Mouse (Mus musculus): ENCODE results near the gene Nek2.
A peak's percentile ranks its signal among the peaks of the same experiment; 100 is the strongest.

Gene Nek2

DNA sequence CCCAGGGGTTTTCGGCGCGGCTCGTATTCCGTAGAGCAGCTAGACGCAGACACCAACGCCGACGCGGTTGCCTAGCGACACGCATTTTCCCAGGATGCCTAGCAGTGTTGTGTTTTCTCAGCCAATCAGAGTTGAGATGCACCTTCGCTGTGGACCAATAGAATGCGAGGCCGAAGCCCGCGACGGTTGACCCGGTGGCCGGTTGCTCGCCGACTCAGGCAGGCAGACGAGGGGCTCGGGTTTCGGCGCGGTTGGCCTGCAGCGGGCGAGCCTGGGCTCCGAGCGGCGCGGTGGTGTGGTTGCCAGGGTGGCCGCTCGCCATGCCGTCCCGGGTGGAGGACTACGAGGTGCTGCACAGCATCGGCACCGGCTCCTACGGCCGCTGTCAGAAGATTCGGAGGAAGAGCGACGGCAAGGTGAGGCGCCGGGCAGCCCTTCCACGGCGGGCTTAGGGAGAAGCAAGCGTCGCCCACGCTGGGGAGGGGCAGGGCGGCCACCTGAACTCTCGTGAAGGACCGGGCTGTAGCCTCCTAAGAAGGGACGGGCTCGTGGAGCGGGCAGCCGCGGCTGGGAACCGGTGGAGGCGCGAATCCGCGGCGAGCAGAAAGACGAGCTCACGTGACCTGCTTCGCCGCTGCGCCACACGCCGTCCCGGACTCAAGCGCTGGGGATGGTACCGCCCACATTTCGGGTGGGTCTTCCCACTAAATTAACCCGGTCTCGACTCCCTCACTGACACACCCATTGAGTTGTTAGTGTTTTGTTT is at the start of gene Nek2:
Gene Nek2 (plus strand): TSS at position 119 of the 766 bp plus-strand sequence.
- peak; percentile 99 to 100 for DNase-seq (ENCODE audit: low spot score in 2 of 2)

DNA sequence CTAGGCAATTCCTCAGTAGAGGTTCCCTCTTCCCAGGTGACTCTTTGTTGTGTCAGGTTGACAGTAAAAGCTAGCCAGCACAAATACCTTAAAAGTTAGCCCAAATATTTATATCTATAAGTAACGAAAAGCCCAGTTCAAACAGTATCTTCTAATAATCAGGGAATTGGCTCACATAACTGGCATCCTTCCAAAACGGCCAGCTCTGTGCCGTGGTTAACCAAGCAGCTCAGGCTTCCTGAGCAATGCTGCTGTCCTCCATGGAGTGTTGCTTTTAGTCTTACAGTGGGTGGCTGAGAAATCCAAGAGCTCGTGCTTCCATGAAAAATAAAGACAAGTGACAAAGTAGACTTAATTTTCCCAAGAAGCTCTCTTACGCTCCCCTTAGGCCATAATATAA is 47.1 kb upstream of the Nek2 start:
- DNase-seq (ENCODE audit: low spot score in 2 of 2) = no peak

DNA sequence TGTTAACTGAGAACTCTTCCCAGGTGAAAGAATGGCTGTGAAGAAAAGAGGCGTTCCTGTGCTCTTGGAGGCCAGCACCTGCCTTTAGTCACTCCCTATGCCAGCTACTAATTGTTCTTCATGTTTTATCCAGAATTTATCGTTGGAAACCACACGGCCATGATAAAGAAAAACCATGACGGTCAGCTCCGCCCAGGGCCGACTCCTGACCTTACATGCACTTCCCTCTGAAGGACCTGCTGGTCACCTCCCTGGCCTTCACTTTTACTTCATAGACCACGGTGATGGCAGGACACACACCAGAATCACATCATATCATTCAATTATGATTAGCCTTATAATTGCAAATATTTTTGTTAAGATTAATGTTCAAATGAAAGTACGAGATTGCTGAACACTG is 46.1 kb upstream of the Nek2 start:
- DNase-seq (ENCODE audit: low spot score in 2 of 2) = no peak

DNA sequence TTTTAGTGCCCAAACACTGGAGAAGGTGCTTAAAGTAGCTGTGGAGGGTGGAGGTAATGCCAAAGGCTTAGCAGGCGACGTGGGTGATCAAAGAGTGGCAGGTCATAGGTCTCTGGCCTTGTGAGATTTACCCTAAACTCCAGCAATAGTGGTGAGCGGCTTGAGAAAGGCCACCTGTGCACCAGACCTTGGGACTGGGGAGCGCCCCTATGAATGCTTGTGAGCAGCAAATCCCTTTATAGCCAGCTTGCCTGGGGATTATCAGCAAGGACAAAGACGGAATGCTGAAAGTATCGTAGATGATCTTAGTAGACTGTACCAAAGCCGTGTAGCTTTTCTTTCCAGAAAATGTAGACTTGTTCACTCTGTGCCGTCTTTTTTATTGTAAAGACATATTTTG is 43.7 kb upstream of the Nek2 start:
- DNase-seq (ENCODE audit: low spot score in 2 of 2) = no peak

DNA sequence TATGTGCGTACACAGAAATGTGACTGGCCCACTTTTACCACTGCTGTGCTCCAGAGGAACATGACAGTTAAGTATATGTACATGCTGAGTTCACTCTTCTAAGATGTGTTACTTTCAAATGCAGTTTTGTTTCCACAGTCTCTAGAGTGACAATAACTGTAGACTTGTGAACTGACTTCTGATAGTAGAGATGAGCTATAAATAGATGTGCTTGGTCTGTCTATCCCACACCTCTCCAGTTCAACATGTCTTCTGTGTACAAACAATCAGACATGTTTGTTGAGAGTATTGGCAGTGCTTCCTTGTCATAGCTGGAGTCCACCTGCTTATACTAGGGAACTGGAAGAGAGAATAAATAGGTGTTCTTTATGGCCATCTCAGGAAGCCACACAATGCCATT is 40.8 kb upstream of the Nek2 start:
- no peak for DNase-seq (ENCODE audit: low spot score in 2 of 2)

DNA sequence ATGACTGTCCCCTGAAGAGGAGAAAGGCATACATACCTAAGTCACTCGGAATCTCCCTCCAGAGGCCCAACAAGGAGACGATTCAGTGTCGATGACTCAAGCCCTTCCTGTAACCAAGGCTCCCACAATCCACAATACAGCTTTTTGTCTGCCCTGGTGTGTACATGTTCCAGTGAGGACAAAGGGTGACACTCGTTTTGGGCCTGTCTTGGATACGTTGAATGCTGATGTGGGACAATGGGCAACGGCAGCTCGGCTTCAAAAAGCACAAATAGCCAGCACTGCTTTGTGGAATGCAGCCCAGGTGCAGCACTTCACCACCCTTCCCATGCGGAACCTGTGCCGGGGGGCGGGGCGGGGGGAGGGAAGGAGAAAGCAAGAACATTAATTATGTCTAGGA is 36.1 kb upstream of the Nek2 start:
- DNase-seq (ENCODE audit: low spot score in 2 of 2) = no peak

DNA sequence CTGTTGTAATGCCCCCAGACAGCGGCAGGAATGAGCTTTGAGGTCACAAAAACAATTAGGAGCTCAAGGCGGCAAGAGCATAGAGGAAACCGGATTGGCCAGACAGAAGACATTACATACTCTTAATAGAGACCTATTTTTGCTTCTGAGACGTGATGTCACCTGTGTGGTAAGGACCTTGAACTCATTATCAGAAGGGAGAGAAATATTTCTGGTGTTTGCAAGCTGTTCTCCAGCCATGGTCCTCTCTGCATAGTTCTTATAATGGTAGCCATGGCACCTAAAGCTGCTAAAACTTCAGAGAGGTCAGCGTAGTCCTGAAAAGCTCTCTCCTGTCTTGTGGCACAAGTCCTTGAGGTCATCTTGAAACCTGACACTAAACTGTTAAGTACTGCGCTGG is 35.0 kb upstream of the Nek2 start:
- no peak for DNase-seq (ENCODE audit: low spot score in 2 of 2)

DNA sequence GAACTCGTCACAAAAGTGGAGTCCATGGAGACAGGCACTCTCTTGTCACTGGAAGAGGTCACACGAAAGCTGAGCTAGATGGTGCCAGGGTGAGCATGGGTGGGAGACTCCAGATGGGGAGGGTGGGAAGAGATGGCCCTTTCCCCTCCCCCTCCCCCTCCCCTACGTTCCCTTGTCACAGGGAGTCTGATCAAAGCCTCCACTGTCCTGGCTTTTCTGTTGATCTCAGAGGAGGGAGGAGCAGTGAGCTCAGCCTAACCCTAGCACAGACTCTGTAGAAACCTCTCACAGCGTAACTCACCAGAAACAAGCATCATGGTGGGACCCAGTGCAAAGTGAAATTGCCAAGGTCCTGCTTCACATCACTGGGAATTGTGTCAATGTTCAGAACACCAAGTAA is 33.9 kb upstream of the Nek2 start:
- DNase-seq (ENCODE audit: low spot score in 2 of 2) = no peak

DNA sequence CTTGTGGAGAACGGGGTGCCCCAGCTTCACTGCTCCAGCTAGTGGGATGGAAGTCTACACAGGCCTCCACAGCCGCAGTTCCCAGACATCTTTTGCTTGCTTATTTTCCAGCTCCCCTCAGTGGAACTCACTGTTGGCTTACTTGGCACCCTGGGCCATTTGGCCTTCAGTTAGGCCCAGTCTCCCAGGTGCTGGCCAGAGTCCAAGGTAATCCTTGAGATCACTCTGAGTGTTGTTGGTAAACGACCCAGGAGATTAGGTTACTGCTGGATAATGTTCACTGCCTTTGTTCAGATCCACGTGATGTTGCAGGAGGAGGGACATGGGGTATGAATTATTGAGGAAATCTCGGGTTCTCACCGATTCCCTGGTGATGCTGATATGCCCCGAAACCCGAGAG is 28.3 kb upstream of the Nek2 start:
- no peak for DNase-seq (ENCODE audit: low spot score in 2 of 2)

DNA sequence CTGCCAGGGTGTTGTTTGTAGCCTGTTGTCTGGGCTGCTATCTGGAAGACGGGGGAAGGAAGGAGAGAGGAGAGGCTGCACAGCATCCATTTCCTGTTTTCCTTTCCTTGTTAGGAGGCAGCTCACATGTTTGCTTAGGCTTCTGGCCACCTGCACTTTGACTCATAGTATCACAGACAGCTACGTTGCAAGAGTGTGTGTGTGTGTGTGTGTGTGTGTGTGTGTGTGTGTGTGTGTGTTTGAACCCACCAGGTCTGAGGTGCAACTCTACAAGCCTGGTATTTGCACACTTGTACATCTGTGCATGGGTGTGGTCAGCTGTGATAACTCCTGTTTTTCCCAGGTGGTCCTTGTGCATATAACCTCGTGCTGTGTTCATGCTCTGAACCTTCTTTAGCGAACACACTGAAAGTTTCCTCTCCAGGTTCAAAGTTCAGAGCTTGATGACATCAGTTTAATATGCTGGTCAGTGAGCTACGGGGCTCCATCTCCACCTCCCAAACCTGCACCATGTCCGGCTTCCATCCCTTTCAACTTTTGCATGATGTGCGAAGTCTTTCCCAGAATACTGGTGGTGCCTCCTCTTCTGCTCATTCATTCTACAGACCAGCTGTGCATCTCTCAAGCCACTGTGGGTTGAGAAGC is 27.2 kb upstream of the Nek2 start:
- DNase-seq (ENCODE audit: low spot score in 2 of 2) = no peak

DNA sequence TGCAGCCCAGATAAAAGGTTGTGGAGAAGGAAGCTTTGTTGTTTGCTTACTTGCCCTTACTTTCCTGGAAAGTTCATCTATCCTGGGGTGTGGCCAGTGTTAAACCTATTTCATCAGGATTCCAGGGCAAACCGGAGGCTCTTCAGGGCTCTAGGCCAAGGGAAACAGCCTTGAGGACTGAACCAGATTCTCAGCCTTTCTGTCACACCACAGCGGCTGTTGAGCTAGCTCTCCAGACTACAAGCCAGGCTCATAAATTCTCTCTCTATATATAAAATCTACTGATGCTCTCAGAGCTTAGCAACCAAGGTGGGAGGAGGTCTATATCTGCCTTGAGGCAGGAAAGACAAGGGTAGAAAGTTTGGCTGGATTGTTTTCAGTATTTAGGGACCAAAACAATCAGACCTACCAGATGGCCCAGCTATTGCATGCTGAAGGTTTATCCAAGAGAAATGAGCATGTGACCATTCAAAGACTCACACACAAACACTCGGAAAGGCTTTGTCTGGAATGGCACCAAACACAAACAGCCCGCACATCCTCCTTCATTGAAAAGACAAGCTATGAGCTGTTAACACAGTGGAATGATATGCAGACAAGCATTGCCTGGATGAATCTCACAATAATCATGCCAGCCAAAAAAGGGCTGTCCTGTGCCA is 24.9 kb upstream of the Nek2 start:
- peak; percentile 38 to 67 for DNase-seq (ENCODE audit: low spot score in 2 of 2)

DNA sequence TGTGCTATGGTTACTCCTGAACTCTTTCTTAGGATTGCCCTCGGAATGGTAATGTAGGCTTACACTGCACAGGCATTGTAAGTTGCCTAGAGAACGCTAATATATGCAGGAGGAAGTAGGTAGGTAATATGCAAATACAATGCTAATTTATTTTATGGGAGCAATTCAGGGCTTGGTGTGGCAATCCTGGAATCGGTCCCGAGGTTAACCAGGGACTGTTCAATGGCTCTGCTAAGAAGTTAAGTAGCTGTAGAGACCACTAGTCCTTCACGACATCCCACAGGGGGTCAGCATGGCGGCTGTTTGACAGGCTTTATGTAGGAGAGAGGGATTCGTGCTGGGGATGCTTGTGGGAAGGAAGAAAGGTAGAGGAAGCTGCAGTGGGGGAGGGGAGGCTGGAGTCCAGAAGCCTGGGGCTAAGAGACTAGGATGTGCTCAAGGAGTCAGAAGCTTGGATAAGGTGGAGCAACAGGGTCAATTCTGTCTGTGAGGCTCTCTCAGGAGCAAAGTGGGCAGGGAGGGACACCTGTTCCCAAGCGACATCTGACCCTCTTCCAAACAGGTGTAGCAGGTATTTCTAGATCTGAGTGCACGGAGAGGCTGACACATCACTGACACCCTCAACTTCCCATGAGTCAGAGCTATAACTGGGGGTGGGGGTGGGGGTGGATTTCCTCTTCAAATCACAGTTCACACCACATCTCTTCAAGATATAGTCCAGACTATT is 19.0 kb upstream of the Nek2 start:
- no peak for DNase-seq (ENCODE audit: low spot score in 2 of 2)

DNA sequence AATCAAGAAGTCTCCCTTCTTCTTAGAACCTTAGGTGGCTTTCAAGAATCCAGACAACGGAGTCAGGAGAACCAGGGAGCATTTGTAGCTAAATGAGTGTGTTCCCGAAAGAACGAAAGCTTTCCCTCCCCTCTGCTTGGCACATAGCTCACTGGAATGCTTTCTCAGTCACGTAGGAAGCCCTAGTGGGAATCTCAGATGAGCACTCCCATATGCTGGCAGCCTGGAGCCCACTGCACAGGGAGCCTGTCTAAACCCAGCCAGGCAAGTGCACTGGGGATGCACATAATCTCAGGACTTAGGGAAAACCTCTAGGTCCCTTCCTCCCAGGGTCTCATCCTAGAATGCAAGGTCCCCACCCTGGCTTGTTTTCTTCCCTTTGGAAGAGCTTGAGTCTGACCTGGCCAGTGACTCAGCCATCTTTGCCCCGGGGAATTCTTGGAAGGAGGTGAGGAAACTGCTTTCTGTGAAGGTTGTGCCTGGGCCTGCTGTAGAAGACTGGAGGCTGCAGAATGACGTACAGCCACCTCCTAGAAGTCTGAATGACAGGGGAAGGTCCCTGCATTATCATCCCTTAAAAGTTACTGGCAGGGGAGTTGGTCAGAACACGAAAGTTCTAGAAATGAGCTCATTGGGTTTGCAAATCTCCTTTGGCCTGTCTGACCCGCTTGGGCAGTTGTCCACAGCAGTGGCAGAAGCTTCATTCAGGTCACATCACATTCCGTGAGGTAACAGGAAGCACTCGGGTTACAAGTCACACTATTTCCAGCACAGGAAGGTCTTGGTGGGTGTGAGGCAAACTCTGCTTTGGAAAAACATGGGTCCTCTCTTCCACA is 18.2 kb upstream of the Nek2 start:
- peak; percentile 67 to 72 for DNase-seq (ENCODE audit: low spot score in 2 of 2)

DNA sequence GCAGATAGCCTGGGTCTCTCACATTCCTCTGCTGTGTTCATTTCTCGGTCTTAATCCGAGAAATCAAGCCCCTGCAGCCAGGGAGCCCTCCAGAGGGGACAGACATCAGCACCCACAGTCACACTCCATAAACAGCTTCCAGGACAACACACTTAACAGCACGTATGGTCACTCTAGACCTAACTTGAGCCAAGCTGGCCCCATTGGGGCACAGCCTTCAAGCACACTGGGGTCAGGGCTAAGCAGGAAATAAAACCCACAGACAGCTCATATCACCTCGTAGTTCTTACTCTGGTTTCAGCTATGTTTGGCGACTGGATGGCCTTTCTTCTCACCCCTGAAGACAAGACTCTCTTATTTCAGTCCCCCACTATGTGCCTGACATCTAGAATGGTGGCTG is 16.5 kb upstream of the Nek2 start:
- DNase-seq (ENCODE audit: low spot score in 2 of 2) = no peak

DNA sequence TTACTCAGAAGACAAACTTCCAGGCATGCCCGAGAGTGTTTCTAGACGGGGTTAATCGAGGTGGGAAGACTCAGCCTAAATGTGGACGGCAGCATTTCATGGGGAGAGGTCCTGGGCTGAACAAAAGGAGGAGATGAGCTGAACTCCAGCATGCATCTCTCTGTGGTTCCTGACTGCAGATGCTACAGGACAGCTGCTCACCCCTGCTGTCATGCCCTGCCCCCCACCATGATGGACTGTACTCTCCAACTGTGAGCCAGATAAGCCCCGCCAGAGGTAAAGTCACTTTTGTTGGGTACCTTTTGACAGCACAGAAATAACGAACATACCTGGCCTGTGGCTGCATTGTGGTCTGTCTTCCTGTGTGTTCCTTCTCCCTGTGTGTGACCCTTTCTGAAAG is 15.5 kb upstream of the Nek2 start:
- no peak for DNase-seq (ENCODE audit: low spot score in 2 of 2)

DNA sequence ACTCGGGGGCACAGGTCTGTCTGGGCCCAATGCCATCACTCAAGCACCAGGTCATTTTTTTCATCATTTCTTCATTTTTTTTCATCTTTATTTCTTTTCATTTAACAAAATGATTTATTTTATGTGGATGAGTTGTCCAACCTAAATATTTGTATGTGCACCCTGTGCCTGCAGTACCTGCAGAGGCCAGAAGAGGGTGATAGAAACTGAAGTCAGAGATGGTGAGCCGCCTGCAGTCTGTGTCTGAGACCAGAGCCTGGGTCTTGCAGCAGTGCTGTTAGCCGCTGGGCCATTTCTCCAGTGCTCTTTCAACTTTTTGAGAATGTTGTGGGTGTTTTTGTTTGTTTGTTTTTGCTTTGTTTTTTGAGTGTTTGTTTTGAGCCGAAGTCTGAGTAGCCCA is 14.5 kb upstream of the Nek2 start:
- DNase-seq (ENCODE audit: low spot score in 2 of 2) = no peak

DNA sequence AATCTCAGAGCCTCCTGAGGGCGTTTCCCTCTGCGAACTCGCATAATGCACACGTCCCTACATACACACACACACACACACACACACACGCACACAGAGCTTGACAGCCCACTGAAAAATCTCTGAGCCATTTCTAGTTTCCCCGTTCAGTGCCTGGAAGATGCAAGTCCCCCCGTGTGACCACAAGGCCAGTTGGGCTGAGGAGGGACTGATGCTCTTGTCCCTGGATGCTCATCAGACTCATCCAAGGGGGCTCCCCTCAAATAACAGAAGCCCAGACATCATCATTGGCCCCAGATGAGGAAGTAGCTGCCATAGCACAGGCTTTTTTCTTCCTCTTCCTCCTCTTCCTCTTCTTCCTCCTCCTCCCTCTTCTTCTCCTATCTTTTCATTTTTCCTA is 13.3 kb upstream of the Nek2 start:
- no peak for DNase-seq (ENCODE audit: low spot score in 2 of 2)

DNA sequence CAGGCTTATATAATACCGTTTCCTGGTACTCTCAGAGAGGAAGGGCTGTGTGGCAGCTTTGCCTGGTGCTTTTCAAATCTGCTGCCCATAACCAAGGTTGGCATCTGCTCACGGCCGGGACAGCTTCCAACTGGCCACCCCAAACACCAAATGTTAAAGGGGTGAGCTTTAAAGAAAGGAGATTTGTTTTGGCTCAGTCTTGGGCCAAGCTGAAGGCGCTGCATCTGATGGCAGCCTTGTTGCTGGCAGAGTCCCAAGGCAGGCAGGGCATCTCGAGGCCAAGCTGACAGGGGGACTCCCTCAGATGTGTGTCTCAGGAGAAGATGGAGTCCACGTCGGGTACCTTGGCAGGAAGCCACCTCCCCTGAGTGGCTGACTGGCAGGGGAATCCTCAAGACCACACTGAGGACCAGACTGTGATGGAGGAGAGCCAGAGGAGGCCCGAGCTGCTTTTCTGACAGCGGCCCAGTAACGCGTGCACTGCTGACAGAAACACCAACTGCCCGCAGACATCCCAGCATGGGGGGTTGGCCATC is 12.5 kb upstream of the Nek2 start:
- peak; percentile 87 to 89 for DNase-seq (ENCODE audit: low spot score in 2 of 2)

DNA sequence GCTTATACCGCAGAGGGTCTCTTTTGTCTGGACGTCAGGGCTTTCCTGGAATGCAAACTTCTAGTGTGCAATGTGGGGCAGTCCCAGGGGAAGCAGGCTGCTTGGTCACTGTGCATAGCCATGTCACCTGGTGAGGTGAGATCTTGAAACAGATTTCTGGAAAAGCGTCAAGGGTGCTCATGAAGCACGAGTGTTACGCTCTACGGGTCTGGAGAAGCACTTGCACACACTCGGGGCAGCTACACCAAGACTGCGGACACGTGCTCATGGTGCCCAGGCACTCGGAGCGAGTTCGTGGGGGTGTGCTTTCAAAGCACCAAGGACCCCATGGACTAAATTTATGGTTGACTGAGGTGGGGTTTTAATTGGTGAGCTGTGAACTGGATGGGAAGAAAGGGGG is 9.5 kb upstream of the Nek2 start:
- no peak for DNase-seq (ENCODE audit: low spot score in 2 of 2)

DNA sequence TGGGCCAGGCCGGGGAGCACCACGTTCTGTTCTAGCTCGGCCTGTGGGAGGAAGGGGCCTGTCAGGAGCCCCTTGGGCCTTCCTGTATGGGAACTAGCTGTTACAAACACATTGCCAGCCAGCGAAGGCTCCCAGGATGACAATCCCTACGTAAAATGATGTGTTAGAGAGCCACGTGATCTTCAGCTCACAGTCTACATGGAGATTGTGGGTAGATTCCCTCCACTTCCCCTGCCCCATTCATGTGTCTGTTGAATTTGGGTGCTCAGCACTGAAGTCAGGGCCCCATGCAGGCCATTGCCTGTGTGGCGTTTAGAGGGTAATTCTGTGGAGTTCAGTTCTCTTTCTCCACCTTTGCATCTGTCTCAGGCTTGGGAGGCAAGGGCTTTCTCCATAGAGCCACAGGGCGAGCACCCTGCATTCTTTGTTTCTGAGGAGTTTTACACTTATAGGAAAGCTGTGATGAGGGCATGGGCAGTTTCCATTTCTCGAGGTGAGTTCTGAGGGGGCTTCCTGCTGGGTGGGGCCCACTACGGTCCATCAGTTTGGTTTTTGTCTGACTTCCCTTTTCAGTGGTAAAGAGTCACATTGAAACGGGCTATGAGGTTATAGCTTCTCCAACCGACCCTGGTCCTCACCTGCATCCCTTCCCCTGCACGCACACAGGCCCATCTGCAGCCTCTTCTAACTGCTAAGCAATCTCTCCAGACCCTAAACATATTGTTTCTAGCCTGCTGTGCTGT is 8.1 kb upstream of the Nek2 start:
- DNase-seq (ENCODE audit: low spot score in 2 of 2) = no peak

DNA sequence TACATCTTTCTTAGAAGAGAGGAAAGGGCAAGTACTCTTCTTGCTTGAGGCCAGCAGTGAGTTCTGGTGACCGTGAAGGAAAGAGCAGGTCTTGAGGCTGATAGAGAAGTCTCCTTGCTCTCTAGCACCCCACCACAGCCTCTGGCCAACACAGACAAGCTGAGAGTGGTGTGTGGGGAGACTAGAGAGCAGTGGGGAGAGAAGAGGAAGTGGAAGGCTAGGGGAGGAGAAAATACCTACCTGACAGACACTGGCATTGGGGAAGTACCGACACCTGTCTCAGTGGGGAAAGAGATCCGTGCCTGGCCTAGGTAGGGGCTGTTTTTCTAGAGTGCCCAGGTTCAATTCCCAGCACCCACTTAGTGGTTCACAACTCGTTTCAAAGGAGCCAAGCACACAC is 7.0 kb upstream of the Nek2 start:
- DNase-seq (ENCODE audit: low spot score in 2 of 2) = no peak

Measured in right cerebral cortex, postnatal 10 days (tissue).